Mouse (Mus musculus): ENCODE measurements at regions not wholly inside any gene's neighbourhood (a gene's known extent, or its start where the extent isn't known, plus 50 kb on each side); places are given as distances from the start of the nearest gene placed in this dataset.

- H3K9ac ChIP-seq (ENCODE audit: low read depth, low read length): no peak overlapping the region
- no peak overlapping the region for H3K4me3 ChIP-seq (ENCODE audit: low read depth, low read length)
- H3K27me3 ChIP-seq (ENCODE audit: control insufficient read depth, insufficient read depth, low read depth, low read length): no peaks in the 10 kb centered on the region
- no peak for ATAC-seq (ENCODE audit: low read depth)
- WGBS (ENCODE audit: insufficient replicate concordance): 62% methylated on average over 3 of the region's 3 CpGs
- no peak overlapping the region for H3K4me2 ChIP-seq (ENCODE audit: low read depth, low read length)
- H3K27ac ChIP-seq (ENCODE audit: low read length): no peak overlapping the region
- H3K9me3 ChIP-seq (replicated peaks; ENCODE audit: control insufficient read depth, low read length): no peaks in the 10 kb centered on the region
- H3K36me3 ChIP-seq (ENCODE audit: control insufficient read depth, insufficient read depth): no peaks in the 10 kb centered on the region
- no peaks in the 10 kb centered on the region for H3K4me1 ChIP-seq (ENCODE audit: control insufficient read depth, low read depth, low read length)
Measured at GRCm38 (mm10) chr9:94467846-94468245, 70.0 kb downstream of the 1190002N15Rik start.

- 55% methylated on average over 6 of the region's 6 CpGs for WGBS (ENCODE audit: insufficient replicate concordance)
- H3K4me1 ChIP-seq (ENCODE audit: control insufficient read depth, low read depth, low read length): no peaks in the 10 kb centered on the region
- peak overlapping the region; percentile 56 for H3K27ac ChIP-seq (ENCODE audit: low read length)
- H3K4me2 ChIP-seq (ENCODE audit: low read depth, low read length): no peak overlapping the region
- H3K9me3 ChIP-seq (replicated peaks; ENCODE audit: control insufficient read depth, low read length): no peaks in the 10 kb centered on the region
- H3K4me3 ChIP-seq (ENCODE audit: low read depth, low read length): no peak overlapping the region
- H3K27me3 ChIP-seq (ENCODE audit: control insufficient read depth, insufficient read depth, low read depth, low read length): no peaks in the 10 kb centered on the region
- peak; percentile 94 for ATAC-seq (ENCODE audit: low read depth)
- no peaks in the 10 kb centered on the region for H3K36me3 ChIP-seq (ENCODE audit: control insufficient read depth, insufficient read depth)
- no peak overlapping the region for H3K9ac ChIP-seq (ENCODE audit: low read depth, low read length)
Measured at GRCm38 (mm10) chr9:94456085-94456531, 81.8 kb downstream of the 1190002N15Rik start.

GRCm38 (mm10) chr9:94455466-94455865 is 82.4 kb downstream of the 1190002N15Rik start:
- ATAC-seq (ENCODE audit: low read depth): no peak

GRCm38 (mm10) chr9:94449911-94450310 is 88.0 kb downstream of the 1190002N15Rik start:
- ATAC-seq (ENCODE audit: low read depth): no peak
- Histone ChIP-seq H3K4me3 (ENCODE audit: low read depth, low read length) (no peak overlapping the region), H3K4me2 (ENCODE audit: low read depth, low read length) (no peak overlapping the region), H3K4me1 (ENCODE audit: control insufficient read depth, low read depth, low read length) (no peaks in the 10 kb centered on the region), H3K27me3 (ENCODE audit: control insufficient read depth, insufficient read depth, low read depth, low read length) (no peaks in the 10 kb centered on the region), H3K9ac (ENCODE audit: low read depth, low read length) (no peak overlapping the region), H3K36me3 (ENCODE audit: control insufficient read depth, insufficient read depth) (no peaks in the 10 kb centered on the region), H3K27ac (ENCODE audit: low read length) (no peak overlapping the region), H3K9me3 (replicated peaks; ENCODE audit: control insufficient read depth, low read length) (no peaks in the 10 kb centered on the region)
- 63% methylated on average over 8 of the region's 8 CpGs for WGBS (ENCODE audit: insufficient replicate concordance)

More at GRCm38 (mm10) chr9:94455466-94455865, 82.4 kb downstream of the 1190002N15Rik start:
- Histone ChIP-seq H3K4me2 (ENCODE audit: low read depth, low read length) (no peak overlapping the region), H3K4me1 (ENCODE audit: control insufficient read depth, low read depth, low read length) (no peaks in the 10 kb centered on the region), H3K9me3 (replicated peaks; ENCODE audit: control insufficient read depth, low read length) (no peaks in the 10 kb centered on the region), H3K27me3 (ENCODE audit: control insufficient read depth, insufficient read depth, low read depth, low read length) (no peaks in the 10 kb centered on the region), H3K4me3 (ENCODE audit: low read depth, low read length) (no peak overlapping the region), H3K36me3 (ENCODE audit: control insufficient read depth, insufficient read depth) (no peaks in the 10 kb centered on the region), H3K9ac (ENCODE audit: low read depth, low read length) (no peak overlapping the region), H3K27ac (ENCODE audit: low read length) (peak overlapping the region; percentile 56)
- 65% methylated on average over 7 of the region's 7 CpGs for WGBS (ENCODE audit: insufficient replicate concordance)

- Histone ChIP-seq H3K27me3 (ENCODE audit: control insufficient read depth, insufficient read depth, low read depth, low read length) (no peaks in the 10 kb centered on the region), H3K4me1 (ENCODE audit: control insufficient read depth, low read depth, low read length) (no peaks in the 10 kb centered on the region), H3K9me3 (replicated peaks; ENCODE audit: control insufficient read depth, low read length) (no peaks in the 10 kb centered on the region), H3K4me3 (ENCODE audit: low read depth, low read length) (no peak overlapping the region), H3K4me2 (ENCODE audit: low read depth, low read length) (no peak overlapping the region), H3K9ac (ENCODE audit: low read depth, low read length) (no peak overlapping the region), H3K27ac (ENCODE audit: low read length) (no peak overlapping the region), H3K36me3 (ENCODE audit: control insufficient read depth, insufficient read depth) (no peaks in the 10 kb centered on the region)
- peak; percentile 84 for ATAC-seq (ENCODE audit: low read depth)
- 54% methylated on average over 8 of the region's 8 CpGs for WGBS (ENCODE audit: insufficient replicate concordance)
Measured at GRCm38 (mm10) chr9:94446182-94446763, 91.6 kb downstream of the 1190002N15Rik start.

GRCm38 (mm10) chr9:94444140-94444789 is 93.6 kb downstream of the 1190002N15Rik start:
- H3K4me2 ChIP-seq (ENCODE audit: low read depth, low read length): no peak overlapping the region
- 45% methylated on average over 5 of the region's 5 CpGs for WGBS (ENCODE audit: insufficient replicate concordance)
- H3K27ac ChIP-seq (ENCODE audit: low read length): no peak overlapping the region
- no peaks in the 10 kb centered on the region for H3K9me3 ChIP-seq (replicated peaks; ENCODE audit: control insufficient read depth, low read length)
- no peaks in the 10 kb centered on the region for H3K27me3 ChIP-seq (ENCODE audit: control insufficient read depth, insufficient read depth, low read depth, low read length)
- no peaks in the 10 kb centered on the region for H3K36me3 ChIP-seq (ENCODE audit: control insufficient read depth, insufficient read depth)
- no peak overlapping the region for H3K9ac ChIP-seq (ENCODE audit: low read depth, low read length)
- ATAC-seq (ENCODE audit: low read depth): no peak
- no peaks in the 10 kb centered on the region for H3K4me1 ChIP-seq (ENCODE audit: control insufficient read depth, low read depth, low read length)
- no peak overlapping the region for H3K4me3 ChIP-seq (ENCODE audit: low read depth, low read length)

- Histone ChIP-seq H3K4me2 (ENCODE audit: low read depth, low read length) (no peak overlapping the region), H3K9ac (ENCODE audit: low read depth, low read length) (no peak overlapping the region), H3K36me3 (ENCODE audit: control insufficient read depth, insufficient read depth) (no peaks in the 10 kb centered on the region), H3K27me3 (ENCODE audit: control insufficient read depth, insufficient read depth, low read depth, low read length) (no peaks in the 10 kb centered on the region), H3K27ac (ENCODE audit: low read length) (no peak overlapping the region), H3K4me1 (ENCODE audit: control insufficient read depth, low read depth, low read length) (no peaks in the 10 kb centered on the region), H3K9me3 (replicated peaks; ENCODE audit: control insufficient read depth, low read length) (no peaks in the 10 kb centered on the region), H3K4me3 (ENCODE audit: low read depth, low read length) (no peak overlapping the region)
- WGBS (ENCODE audit: insufficient replicate concordance): 33% methylated on average over 4 of the region's 4 CpGs
- no peak for ATAC-seq (ENCODE audit: low read depth)
Measured at GRCm38 (mm10) chr9:94441393-94441792, 96.5 kb downstream of the 1190002N15Rik start.

GRCm38 (mm10) chr9:94433468-94433867 is 104.4 kb downstream of the 1190002N15Rik start:
- no peaks in the 10 kb centered on the region for H3K4me1 ChIP-seq (ENCODE audit: control insufficient read depth, low read depth, low read length)
- no peak overlapping the region for H3K9ac ChIP-seq (ENCODE audit: low read depth, low read length)
- H3K27me3 ChIP-seq (ENCODE audit: control insufficient read depth, insufficient read depth, low read depth, low read length): no peaks in the 10 kb centered on the region
- H3K4me3 ChIP-seq (ENCODE audit: low read depth, low read length): no peak overlapping the region
- ATAC-seq (ENCODE audit: low read depth): no peak
- H3K27ac ChIP-seq (ENCODE audit: low read length): no peak overlapping the region
- H3K36me3 ChIP-seq (ENCODE audit: control insufficient read depth, insufficient read depth): no peaks in the 10 kb centered on the region
- H3K4me2 ChIP-seq (ENCODE audit: low read depth, low read length): no peak overlapping the region
- no peaks in the 10 kb centered on the region for H3K9me3 ChIP-seq (replicated peaks; ENCODE audit: control insufficient read depth, low read length)

- Histone ChIP-seq H3K4me2 (ENCODE audit: low read depth, low read length) (no peak overlapping the region), H3K9ac (ENCODE audit: low read depth, low read length) (no peak overlapping the region), H3K36me3 (ENCODE audit: control insufficient read depth, insufficient read depth) (no peaks in the 10 kb centered on the region), H3K9me3 (replicated peaks; ENCODE audit: control insufficient read depth, low read length) (no peaks in the 10 kb centered on the region), H3K4me3 (ENCODE audit: low read depth, low read length) (no peak overlapping the region), H3K27ac (ENCODE audit: low read length) (no peak overlapping the region), H3K4me1 (ENCODE audit: control insufficient read depth, low read depth, low read length) (no peaks in the 10 kb centered on the region), H3K27me3 (ENCODE audit: control insufficient read depth, insufficient read depth, low read depth, low read length) (no peaks in the 10 kb centered on the region)
- ATAC-seq (ENCODE audit: low read depth): no peak
- WGBS (ENCODE audit: insufficient replicate concordance): 67% methylated on average over 3 of the region's 3 CpGs
Measured at GRCm38 (mm10) chr9:94432144-94432747, 105.6 kb downstream of the 1190002N15Rik start.

Measured in liver, embryonic 16.5 days (tissue).